Mouse (Mus musculus) hindbrain, embryonic 13.5 days (tissue): ENCODE results near the gene Invs. TPM values are rescaled to one million over a fixed set of nuclear protein-coding genes. Genes with fewer than 3 reads are reported as not detected.

Source experiments
- ATAC-seq: fragments of 200-750 bp; cut with Nextera tagmentation; 2 replicates; pipeline ENCODE4 v1.8.0; 2017; ENCODE audit warnings: moderate TSS enrichment; ENCODE audit not compliant: low FRiP score
- H3K27ac ChIP-seq: fragments of 300-500 bp; sonication (generic); 2 replicates; pipeline ENCODE4 v1.5.1; 2015; ENCODE audit warnings: inconsistent platforms, mild to moderate bottlenecking, moderate library complexity
- H3K27me3 ChIP-seq: fragments of 300-500 bp; sonication (generic); 2 replicates; pipeline ENCODE4 v1.6.1; 2015; ENCODE audit warnings: mild to moderate bottlenecking, inconsistent platforms
- H3K36me3 ChIP-seq: fragments of 300-500 bp; sonication (generic); 2 replicates; pipeline ENCODE4 v1.6.1; 2015; ENCODE audit warnings: mild to moderate bottlenecking, inconsistent platforms
- H3K4me1 ChIP-seq: fragments of 300-500 bp; sonication (generic); replicated peaks from 2 replicates; pipeline ENCODE4 v1.6.1; 2015; ENCODE audit warnings: inconsistent platforms
- H3K4me2 ChIP-seq: fragments of 300-500 bp; sonication (generic); 2 replicates; pipeline ENCODE4 v1.6.1; 2015; ENCODE audit warnings: inconsistent platforms, mild to moderate bottlenecking, moderate library complexity
- H3K4me3 ChIP-seq: fragments of 300-500 bp; sonication (generic); 2 replicates; pipeline ENCODE4 v1.5.1; 2015; ENCODE audit warnings: mild to moderate bottlenecking, inconsistent platforms
- H3K9ac ChIP-seq: fragments of 300-500 bp; sonication (generic); 2 replicates; pipeline ENCODE4 v1.6.1; 2015; ENCODE audit warnings: mild to moderate bottlenecking, inconsistent platforms
- H3K9me3 ChIP-seq: fragments of 300-500 bp; sonication (generic); 2 replicates; pipeline ENCODE4 v1.6.1; 2016; ENCODE audit warnings: inconsistent platforms
- WGBS: fragments of 180-500 bp; shearing (Covaris S2); methylation state at CpG from one replicate; pipeline ENCODE4 v1.1.7; 2015; 5-methylcytosine and 5-hydroxymethylcytosine counted together
- polyA plus RNA-seq: library from polyadenylated mRNA; unstranded; fragments of >200 nt; fragmentation: Nextera tagmentation; extraction: Ambion mirVana; gene quantifications from 2 replicates; pipeline ENCODE4 v1.2.1, GENCODE M21; 2015

Invs gene
- polyA plus RNA-seq, 1 experiment from 2014 or later = 6.8 TPM

DNA sequence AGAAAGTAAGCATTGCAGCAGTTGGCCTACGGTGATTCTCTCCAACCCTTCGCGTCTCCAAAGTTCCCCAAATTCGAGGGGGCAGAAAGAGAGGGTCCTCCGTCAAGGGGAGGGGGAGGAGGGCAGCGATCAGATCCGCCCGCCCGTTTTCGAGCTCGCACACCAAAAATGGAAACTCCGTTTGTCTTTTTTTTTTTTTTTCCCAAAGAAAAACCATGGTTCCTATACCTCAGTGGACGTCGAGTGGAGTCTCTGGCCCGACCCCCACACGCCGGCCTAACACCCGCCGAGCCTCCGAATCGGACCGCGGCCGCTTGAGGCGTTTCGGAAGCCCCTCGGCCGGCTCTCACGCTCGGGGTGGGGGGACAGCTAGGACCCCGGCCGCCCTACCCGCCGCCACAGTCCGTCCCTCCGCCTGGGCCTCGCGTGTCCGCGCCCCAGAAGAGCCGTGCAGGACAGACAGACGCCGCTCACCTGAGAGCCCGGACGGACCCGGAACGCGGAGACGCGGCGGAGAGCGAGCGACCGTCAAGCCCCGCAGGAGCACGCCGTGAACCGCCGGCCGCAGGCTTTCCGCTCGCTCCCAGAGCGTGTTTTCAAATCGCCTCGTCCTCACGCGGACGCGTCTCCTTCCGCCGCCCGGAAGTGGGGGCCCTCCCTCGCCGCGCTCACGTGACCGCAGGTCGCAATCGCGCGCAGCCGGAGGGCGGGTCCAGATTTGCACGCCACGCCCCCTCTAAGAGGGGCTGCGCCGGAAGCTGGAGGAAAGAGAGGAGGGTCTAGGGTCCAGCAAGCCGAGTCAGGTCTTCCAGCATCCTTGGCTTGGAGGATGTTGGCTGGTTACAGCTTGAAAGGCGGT, 193.5 kb downstream of the Invs start, which contains the start of gene Tex10:
Tex10 (minus strand) TSS at position 668 of the 859 bp plus-strand sequence.
- H3K9ac ChIP-seq = peak within 1 kb of the TSS; percentile 94

DNA sequence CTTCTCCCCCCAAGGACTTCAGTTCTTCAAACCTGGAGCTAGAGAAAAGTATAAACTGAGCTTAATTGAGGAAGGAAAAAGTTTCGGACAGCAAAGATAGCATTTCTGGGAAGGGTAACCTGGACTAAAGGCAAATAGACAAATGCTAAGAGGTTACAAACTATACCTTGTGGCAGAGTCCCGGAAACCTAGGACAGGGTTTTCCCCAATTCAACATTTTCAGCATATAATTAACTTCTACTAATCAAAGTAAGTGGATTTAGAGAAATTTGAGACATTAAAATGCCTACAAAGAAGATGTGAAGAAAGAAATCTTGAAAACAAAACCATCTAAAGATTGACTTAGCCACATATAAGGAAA, 194.1 kb downstream of the Invs start:
- Histone ChIP-seq H3K9ac (peak overlapping the region; percentile 94; the same call in 1 of the 2 replicates), H3K4me2 (peak overlapping the region; percentile 94), H3K27me3 (no peaks in the 10 kb centered on the region), H3K36me3 (peaks cover 2% of the 10 kb centered on the region), H3K4me3 (peak overlapping the region; percentile 98), H3K27ac (peak overlapping the region; percentile 44; the same call in 1 of the 2 replicates), H3K4me1 (peaks cover 20% of the 10 kb centered on the region), H3K9me3 (peaks cover 7% of the 10 kb centered on the region)
- peak; percentile 29; the same call in 1 of the 2 replicates for ATAC-seq
- WGBS = 79% methylated on average over 2 of the region's 2 CpGs

More for the DNA sequence above, 193.5 kb downstream of the Invs start, which contains the start of gene Tex10:
- peak within 1 kb of the TSS; percentile 84 for H3K27ac ChIP-seq
- peak within 1 kb of the TSS; percentile 94 for H3K4me2 ChIP-seq
- H3K9me3 ChIP-seq = peaks cover under 1% of the 10 kb centered on the region; the same call in 1 of the 2 replicates
- peak; percentile 97 for ATAC-seq
- peaks cover 8% of the 10 kb centered on the region for H3K36me3 ChIP-seq
- peak within 1 kb of the TSS; percentile 98 for H3K4me3 ChIP-seq
- H3K27me3 ChIP-seq = no peaks in the 10 kb centered on the region
- peaks cover 20% of the 10 kb centered on the region for H3K4me1 ChIP-seq
- WGBS = under 1% methylated on average over 89 of the region's 89 CpGs

DNA sequence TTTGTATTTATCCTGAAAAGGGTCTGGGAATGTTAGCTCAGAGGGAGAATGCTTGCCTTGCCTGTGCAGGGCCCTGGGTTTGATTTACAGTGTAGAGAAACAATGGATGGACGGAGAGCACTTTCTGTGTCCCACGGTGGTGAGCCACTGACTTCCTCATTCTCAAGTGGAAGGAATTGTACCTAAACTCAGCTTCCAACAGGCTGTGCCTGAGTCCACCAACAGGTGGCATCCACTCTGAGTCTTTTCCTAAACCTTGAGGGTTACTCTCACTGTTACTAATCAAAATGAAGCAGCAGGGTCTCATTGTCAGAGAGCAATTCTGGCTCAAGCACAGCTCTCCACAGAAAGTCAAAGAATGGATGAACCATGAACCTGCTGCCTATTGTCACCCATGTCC, 201.7 kb downstream of the Invs start:
- no peaks in the 10 kb centered on the region for H3K4me1 ChIP-seq
- no peak overlapping the region for H3K9ac ChIP-seq
- no peaks in the 10 kb centered on the region for H3K36me3 ChIP-seq
- H3K27me3 ChIP-seq = no peaks in the 10 kb centered on the region
- H3K4me3 ChIP-seq = no peak overlapping the region
- 47% methylated on average over 2 of the region's 2 CpGs for WGBS
- H3K9me3 ChIP-seq = peaks cover 12% of the 10 kb centered on the region
- no peak overlapping the region for H3K4me2 ChIP-seq
- H3K27ac ChIP-seq = no peak overlapping the region
- no peak for ATAC-seq

Other genes starting within 250 kb of the Invs start
- 1.8 and 2.4 TPM in 2 replicates for gene Nr4a3, start 234.6 kb upstream of the Invs start, polyA plus RNA-seq
- 23.3 and 23.9 TPM in 2 replicates for gene Stx17, start 154.8 kb upstream of the Invs start, polyA plus RNA-seq
- 66.1 and 66.3 TPM in 2 replicates for gene Erp44, start 202 bp upstream of the Invs start, polyA plus RNA-seq
- gene Tex10, start 193.7 kb downstream of the Invs start, polyA plus RNA-seq = 39.8 and 40.9 TPM in 2 replicates